In the genomic region with DNA sequence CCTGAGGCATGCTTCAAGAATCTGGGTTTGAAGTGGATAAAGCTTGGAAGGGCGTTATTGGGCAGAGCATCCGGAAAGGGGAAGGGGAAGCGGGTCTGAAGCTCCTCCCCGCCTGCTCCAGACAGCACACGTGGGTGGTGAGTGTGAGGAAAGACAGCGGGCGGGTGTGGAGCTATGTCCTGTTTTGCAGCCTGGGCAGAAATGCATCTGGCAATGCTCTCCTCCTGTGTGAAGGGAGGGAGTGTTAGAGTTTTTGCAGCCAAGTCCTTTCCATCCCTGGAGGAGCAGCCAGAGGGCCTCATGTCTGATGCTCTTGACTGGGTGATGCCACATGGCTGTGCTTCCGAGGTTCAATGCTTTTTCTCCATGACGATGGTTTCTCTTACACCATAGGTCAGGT, we compare ENCODE assay signal across 7 mouse cellular contexts.
A peak's percentile ranks its signal among the peaks of the same experiment; 100 is the strongest.
DNase-seq lines count a peak whose midpoint lies in the region; ATAC-seq and TF ChIP-seq lines count a peak whose summit lies in the region.

No protein-coding gene starts in this region.

- H3K4me3 ChIP-seq in intestine, embryonic 16.5 days (ENCODE audit: low read length): no peak overlapping the region
- H3K4me3 ChIP-seq in megakaryocyte, embryonic 14.5 days (replicated peaks): peak overlapping the region; percentile 1
- H3K4me3 ChIP-seq in thymus, adult 2 months (ENCODE audit: control insufficient read depth, insufficient read depth, low read length): no peak overlapping the region

- ATAC-seq in intestine, embryonic 16.5 days: peak; percentile 59; the same call in 1 of the 2 replicates

- no peak overlapping the region for H3K4me2 ChIP-seq in intestine, embryonic 16.5 days (ENCODE audit: low read depth, low read length)

- 43% methylated on average over 9 of the region's 9 CpGs for WGBS in intestine, embryonic 16.5 days
- WGBS in thymus, adult 2 months: 63% methylated on average over 9 of the region's 9 CpGs

- no peaks in the 10 kb centered on the region; the same call in 1 of the 2 replicates for H3K4me1 ChIP-seq in intestine, embryonic 16.5 days (ENCODE audit: control insufficient read depth, insufficient read depth, low read length)
- H3K4me1 ChIP-seq in megakaryocyte, embryonic 14.5 days: peaks cover 21% of the 10 kb centered on the region
- H3K4me1 ChIP-seq in thymus, adult 2 months (replicated peaks; ENCODE audit: control insufficient read depth, insufficient read depth, low read length): no peaks in the 10 kb centered on the region

- H3K27me3 ChIP-seq in intestine, embryonic 16.5 days (replicated peaks; ENCODE audit: control insufficient read depth, insufficient read depth, low read length): no peaks in the 10 kb centered on the region
- H3K27me3 ChIP-seq in megakaryocyte, embryonic 14.5 days (replicated peaks): no peaks in the 10 kb centered on the region
- no peaks in the 10 kb centered on the region for H3K27me3 ChIP-seq in thymus, adult 2 months (ENCODE audit: control insufficient read depth, insufficient read depth, low read length)

- intact Hi-C loops in gastrocnemius, postnatal 14 days (cut with DNase I; ENCODE audit: low total_unique reads): no loop called here

- no peak overlapping the region for H3K9ac ChIP-seq in intestine, embryonic 16.5 days (ENCODE audit: low read depth, low read length)

- no peak for TF ChIP-seq CTCF in thymus, adult 2 months (IDR thresholded peaks at IDR 0.05; ENCODE audit: borderline replicate concordance, control insufficient read depth, extremely low read depth, insufficient read depth, low read length, poor library complexity)

- no peak for TF ChIP-seq POLR2A in thymus, adult 2 months (IDR thresholded peaks at IDR 0.05; ENCODE audit: control insufficient read depth, extremely low read depth, insufficient read depth, low read length, poor library complexity)

- DNase-seq in ovary, adult 18-20 months (ENCODE audit: low spot score): peak; percentile 15
- no peak for DNase-seq in ovary, postnatal 10 days (ENCODE audit: low spot score)
- peak; percentile 45 for DNase-seq in gastrocnemius, postnatal 14 days
- DNase-seq in thymus, adult 2 months: no peak
- no peak for DNase-seq in layer of hippocampus, postnatal 36 days

- H3K27ac ChIP-seq in intestine, embryonic 16.5 days (ENCODE audit: low read length): no peak overlapping the region
- H3K27ac ChIP-seq in thymus, adult 2 months (ENCODE audit: control insufficient read depth, insufficient read depth, low read length): no peak overlapping the region

- H3K9me3 ChIP-seq in intestine, embryonic 16.5 days (ENCODE audit: control insufficient read depth, low read length): no peaks in the 10 kb centered on the region
- no peaks in the 10 kb centered on the region for H3K9me3 ChIP-seq in megakaryocyte, embryonic 14.5 days

- H3K36me3 ChIP-seq in intestine, embryonic 16.5 days (ENCODE audit: control insufficient read depth, insufficient read depth, low read length): no peaks in the 10 kb centered on the region
- H3K36me3 ChIP-seq in megakaryocyte, embryonic 14.5 days (replicated peaks; ENCODE audit: low read length): no peaks in the 10 kb centered on the region
- H3K36me3 ChIP-seq in thymus, adult 2 months (ENCODE audit: control insufficient read depth, insufficient read depth, low read length): no peaks in the 10 kb centered on the region

Comparison
In these comparisons a context has a peak if more than half of its experiments do, and no peak if none do; other contexts are left out.
1. DNase-seq: peak in ovary, adult 18-20 months (single experiment) and gastrocnemius, postnatal 14 days (single experiment); none in ovary, postnatal 10 days (single experiment), thymus, adult 2 months (single experiment) and layer of hippocampus, postnatal 36 days (0 of 2).